Mouse (Mus musculus) brain, embryonic 14.5 days (tissue): ENCODE results near the gene Krt32.

Source experiments
- CTCF ChIP-seq: fragments of 200-500 bp; IDR thresholded peaks from 2 replicates; pipeline ENCODE4 v1.5.1; 2012; ENCODE audit warnings: inconsistent platforms, mild to moderate bottlenecking, moderate library complexity, borderline replicate concordance; ENCODE audit not compliant: insufficient read depth, insufficient read length; ENCODE audit errors: extremely low read depth
- POLR2A ChIP-seq: fragments of 200-500 bp; IDR thresholded peaks from 2 replicates; pipeline ENCODE4 v1.6.1; 2012; ENCODE audit warnings: mild to moderate bottlenecking, inconsistent platforms, borderline replicate concordance; ENCODE audit not compliant: poor library complexity, insufficient read depth, insufficient read length, severe bottlenecking; ENCODE audit errors: extremely low read depth

GRCm38 (mm10) chr11:100066236-100067010 lies 21.6 kb downstream of the Krt32 start:
- TF ChIP-seq POLR2A (no peak), CTCF (no peak)
